Mouse (Mus musculus): ENCODE data around the gene Grb10.

GRCm38 (mm10) chr11:11922106-11922505 is 116.4 kb downstream of the Grb10 start:
- TF ChIP-seq CTCF (IDR thresholded peaks at IDR 0.05; ENCODE audit: low read depth, low read length) (no peak), GATA2 (IDR thresholded peaks at IDR 0.05; ENCODE audit: borderline replicate concordance, low read depth, low read length) (no peak), TAL1 (conservative IDR thresholded peaks at IDR 0.05; ENCODE audit: low read depth, low read length) (no peak), POLR2AphosphoS5 (IDR thresholded peaks at IDR 0.05; ENCODE audit: insufficient replicate concordance, low read depth, low read length) (no peak)
